Mouse (Mus musculus) cortical plate, adult 2 months (tissue): ENCODE measurements around the gene Mpv17.

Experiments
- CTCF ChIP-seq: fragments of 200-500 bp; IDR thresholded peaks from 2 replicates; pipeline ENCODE4 v1.5.1; 2011; ENCODE audit warnings: mild to moderate bottlenecking, control low read depth, low read length; ENCODE audit not compliant: insufficient read depth; ENCODE audit errors: extremely low read depth
- POLR2A ChIP-seq: fragments of 200-500 bp; IDR thresholded peaks from 2 replicates; pipeline ENCODE4 v1.6.1; 2011; ENCODE audit warnings: mild to moderate bottlenecking, low read length, control low read depth; ENCODE audit not compliant: insufficient read depth; ENCODE audit errors: extremely low read depth

- no peak for TF ChIP-seq POLR2A
- no peak for TF ChIP-seq CTCF
Measured at GRCm38 (mm10) chr5:31190201-31190600, 36.1 kb upstream of the Mpv17 start.
